Mouse (Mus musculus) retina, postnatal 7 days (tissue): ENCODE measurements around the gene Emp1.

Source experiments
- DNase-seq: peaks from one replicate; pipeline ENCODE4 v3.0.0-alpha.2; 2012; ENCODE audit warnings: low read depth, low spot score

Emp1 gene

DNA sequence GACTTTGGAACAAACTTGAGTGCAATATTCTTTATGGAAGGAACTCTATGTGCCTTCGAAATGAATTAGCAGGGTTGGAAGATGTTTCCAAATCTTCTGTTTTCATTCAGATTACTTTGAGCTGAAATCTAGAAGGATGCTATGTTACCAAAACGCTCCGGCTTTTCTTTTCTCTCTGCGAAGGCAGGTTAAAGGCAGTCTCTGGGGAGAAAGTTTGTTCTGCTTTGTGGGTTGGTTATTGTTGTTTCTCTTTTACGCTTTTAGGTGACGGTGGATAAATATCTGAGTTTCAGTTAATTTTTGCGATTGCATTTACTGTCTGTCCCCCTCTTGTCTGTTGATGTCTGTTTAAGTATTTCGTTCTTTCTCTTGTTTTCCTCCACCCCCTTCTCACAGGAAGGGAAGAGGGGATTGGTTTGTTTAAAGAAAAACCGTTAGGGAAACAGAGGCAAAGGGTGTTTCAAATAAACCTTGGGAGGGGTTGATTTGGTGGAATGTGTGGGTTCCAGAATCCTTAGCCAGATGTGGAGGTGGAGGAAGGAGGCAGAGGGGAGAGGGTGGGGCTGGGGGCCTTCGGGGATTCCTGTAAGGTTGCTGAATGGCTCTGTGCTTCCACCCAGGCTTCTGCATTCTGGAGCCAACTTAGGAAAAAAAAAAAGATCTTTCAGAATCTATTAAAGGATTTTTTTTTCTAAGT is 1.1 kb downstream of the Emp1 start:
- DNase-seq: no peak

DNA sequence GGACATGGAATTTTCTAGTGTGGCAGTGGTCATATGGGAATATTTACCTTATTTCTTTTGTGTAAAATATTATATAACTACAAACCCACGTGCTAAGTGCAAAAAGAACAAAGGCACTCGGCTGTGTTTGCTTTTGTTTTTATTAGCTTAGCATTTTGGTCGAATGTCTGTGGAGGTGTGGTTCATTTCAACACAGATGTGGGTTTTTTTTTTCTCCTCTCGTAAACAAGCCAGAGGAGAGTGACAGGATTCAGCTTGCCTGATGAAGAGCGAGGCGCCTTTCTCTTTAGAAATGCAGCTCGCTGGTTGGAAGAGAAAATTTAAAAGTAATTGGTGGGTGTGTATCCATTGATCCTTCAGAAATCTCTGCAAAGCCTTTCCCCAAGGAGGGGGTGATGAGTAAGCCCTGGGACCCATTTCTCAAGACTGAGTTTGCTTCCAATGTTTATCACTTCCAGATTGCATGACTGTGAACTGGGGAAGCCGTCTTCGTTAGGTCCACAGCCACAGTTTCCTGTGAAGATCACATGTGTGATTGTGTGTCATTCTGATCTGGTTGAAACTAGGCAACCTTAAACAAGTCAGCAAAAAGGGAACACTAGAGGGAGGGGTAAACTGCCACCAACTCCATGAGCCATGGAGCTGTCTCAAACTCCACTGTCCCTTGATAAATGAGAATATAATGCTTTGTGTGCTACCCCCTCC is 1.8 kb downstream of the Emp1 start:
- no peak for DNase-seq

DNA sequence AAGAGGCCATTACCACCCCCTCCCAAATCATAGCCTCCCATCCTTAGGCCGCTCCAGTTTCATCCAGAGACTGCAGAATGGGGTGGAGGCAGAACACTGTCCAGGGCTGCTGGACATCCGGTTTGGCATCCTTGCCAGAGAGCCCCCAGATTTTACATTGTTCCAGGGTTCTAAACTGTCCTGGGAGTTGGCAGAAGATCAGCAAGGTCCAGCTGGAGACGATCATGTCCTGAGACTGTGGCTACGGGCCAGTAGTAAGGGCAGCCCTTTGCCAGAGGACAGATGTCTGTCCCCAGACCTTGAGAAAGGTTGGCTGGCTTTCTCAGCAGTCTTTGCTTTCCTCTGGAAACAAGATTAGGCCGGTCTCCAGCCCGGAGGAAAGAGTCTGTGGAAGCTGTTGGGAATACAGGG is 2.6 kb downstream of the Emp1 start:
- no peak for DNase-seq

DNA sequence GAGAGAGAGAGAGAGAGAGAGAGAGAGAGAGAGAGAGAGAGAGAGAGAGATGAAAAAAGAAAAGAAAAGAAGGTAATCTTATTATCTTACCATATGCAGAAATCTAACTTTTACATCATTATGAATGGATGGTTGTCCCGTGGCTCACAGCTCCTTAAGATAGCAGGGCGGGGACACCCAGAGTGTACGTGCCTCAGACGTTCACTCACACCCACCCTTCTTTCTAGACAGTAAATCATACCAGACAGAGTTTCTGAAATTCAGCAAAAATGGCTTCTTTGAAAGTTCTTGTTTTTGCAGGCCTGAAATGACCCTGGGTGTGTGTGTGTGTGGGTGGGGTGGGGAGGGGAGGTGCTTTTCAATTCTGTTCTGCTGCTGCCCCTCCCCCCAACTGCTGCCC is 3.3 kb downstream of the Emp1 start:
- no peak for DNase-seq

DNA sequence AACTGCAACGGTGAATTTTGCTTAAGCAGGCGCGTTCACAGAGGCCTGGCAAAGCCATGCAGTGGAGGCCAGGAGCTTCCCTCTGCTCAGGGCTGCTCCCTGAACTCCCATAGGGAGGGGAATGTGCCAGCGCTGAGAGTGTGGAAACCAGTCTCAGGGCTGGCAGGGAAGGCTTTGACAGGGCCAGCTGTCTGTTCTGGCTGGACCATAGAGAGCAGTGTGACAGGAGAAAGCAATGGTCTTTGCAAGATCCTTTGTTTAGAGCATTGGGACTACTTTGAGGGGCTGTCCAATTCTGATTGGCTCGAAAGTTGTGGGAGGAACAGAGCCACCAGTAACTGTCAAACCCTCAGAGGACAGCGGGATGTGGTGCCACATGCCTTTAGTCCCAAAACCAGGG is 5.9 kb downstream of the Emp1 start:
- DNase-seq: no peak

DNA sequence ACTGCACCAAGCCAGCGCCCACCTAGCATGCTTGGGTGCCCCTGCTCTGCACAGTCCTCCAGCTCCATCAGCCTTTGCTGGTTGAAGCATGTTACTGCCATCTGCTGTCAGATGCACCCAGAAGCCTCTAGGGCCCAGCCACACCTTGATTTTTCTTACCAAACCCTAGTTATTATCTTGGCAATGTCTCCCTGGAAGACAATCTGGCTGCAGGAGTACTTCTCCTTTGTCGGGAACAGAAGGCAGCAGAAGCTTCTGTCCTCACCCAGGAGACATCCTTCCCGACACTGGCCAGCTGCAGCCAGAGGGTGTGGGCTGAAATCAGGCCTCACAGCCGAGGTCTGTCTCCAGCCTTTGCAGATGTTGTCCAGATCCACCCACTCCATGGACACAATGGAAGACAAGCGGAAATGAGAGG is 7.2 kb downstream of the Emp1 start:
- DNase-seq: no peak

DNA sequence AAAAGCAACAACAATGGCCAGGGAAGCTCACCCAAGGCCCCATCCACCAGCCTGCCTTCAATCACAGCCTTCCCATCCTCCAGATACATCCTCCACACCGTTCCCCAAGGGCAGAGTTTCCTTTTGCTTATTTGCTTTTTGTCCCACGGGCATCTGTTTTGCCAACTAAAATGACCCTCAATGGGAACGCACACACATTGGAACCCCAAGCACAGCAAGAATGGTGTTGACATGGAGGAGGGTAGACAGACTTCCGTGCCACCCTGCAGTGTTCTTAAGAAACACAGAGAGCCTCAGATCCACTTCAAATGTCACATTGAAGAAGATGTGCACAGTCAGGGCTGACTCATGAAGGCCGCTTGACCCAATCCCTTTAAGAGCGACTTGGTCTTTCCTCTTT is 8.6 kb downstream of the Emp1 start:
- DNase-seq: no peak

DNA sequence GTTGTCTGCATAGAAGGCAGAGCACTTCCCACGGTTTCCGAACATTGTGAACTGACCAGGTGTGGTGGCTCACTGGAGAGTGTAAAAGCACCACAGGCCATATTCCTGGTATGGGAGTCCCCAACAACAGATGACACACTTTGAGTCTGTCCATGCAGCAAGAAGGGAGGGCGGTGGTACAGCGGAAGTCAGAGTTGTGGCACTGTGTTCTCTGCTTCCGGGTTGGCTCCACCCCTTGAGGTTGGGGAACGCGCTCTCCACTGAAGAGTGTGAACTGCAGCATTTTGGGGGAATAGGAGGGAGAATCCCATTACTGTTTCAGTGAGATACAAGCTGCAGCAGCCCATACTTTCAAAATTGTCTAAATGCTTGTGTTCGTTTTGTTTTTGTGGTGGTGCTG is 11.0 kb downstream of the Emp1 start:
- no peak for DNase-seq

DNA sequence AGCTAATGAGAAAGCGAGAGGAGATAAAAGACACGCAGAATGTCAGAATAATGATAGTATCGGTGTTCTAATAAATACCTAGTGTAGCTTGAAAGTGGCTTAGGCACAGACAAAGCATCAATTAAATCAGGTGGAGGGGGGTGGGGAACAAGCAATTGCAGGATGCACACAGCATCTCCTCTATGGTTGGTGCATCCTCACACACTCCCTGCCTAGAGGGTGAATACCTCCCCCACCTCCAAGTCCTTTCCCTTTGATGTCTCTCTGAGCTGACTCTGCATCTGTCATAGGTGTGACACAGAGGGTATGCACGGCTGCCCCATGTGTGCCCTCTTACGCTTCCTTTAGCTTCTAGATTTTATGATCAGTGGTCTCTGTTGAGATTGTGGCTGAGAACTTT is 13.5 kb downstream of the Emp1 start:
- DNase-seq: no peak

DNA sequence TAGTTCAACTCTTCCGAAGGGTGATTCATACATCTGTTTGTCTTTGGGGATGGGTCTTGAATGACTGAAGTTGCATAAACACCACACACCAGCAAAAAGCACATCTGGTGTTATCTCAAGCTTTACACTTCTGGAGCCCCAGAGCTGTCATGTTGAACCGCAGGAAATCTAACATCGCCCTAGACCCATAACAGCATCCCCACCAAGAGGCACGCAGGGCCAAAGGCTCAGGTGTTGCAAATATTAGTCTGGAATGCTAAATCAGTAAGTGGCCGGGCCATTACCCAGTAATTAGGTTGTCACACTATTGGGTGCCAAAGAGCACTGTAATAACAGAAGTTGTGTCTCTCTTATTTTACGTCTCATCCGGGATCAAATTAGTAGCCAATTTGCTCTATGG is 13.9 kb downstream of the Emp1 start:
- no peak for DNase-seq

DNA sequence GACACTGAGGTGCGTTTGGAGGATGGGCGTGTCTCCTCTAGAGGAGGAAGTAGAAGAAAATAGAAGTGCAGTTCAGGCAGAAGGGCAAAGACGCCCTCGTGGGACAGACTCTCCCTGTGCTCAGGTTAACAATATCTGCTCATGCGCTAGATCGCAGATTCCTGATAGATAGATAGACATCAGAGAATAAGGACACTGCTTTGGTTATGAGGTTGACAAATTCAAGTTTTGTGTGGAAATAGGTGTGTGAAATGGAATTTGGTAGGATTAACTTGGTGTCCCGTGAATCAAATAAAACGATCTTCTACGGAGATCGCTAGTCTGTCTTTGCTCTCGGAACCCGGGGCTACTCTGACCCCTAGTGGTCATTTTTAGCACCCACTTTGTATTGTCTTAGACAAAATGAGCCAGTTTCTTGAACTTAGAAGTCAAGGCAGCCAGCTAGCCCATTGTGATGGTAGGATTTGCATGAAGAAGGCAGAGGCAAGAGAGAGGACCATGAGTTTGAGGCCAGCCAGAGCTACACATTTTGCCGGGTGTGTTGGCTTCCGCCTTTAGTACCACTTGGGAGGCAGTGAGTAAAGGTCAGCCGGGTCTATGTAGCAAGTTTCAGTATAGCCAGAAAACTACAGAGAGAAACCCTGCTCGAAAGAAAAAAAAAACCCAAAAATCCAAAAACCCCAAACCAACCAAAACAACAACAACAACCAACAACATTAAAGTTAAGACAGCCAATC is 15.4 kb downstream of the Emp1 start:
- peak; percentile 52 for DNase-seq

DNA sequence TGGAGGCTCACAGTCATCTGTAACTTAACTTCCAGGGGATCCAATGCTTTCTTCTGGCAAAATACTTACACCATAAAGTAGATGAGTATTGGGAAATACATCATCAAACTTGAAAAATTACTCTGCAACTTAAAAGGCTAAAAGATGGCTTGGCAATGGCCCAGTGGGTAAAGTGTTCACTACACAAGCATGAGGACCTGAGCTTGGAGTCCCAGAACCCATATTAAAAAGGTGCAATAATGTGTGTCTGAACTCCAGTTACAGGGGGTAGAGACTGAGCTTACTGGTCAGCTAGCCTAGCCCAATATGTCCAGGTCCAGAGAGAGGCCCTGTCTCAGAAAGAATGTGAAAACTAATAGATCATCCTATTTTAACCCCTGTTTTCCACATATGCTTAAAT is 21.6 kb downstream of the Emp1 start:
- no peak for DNase-seq

DNA sequence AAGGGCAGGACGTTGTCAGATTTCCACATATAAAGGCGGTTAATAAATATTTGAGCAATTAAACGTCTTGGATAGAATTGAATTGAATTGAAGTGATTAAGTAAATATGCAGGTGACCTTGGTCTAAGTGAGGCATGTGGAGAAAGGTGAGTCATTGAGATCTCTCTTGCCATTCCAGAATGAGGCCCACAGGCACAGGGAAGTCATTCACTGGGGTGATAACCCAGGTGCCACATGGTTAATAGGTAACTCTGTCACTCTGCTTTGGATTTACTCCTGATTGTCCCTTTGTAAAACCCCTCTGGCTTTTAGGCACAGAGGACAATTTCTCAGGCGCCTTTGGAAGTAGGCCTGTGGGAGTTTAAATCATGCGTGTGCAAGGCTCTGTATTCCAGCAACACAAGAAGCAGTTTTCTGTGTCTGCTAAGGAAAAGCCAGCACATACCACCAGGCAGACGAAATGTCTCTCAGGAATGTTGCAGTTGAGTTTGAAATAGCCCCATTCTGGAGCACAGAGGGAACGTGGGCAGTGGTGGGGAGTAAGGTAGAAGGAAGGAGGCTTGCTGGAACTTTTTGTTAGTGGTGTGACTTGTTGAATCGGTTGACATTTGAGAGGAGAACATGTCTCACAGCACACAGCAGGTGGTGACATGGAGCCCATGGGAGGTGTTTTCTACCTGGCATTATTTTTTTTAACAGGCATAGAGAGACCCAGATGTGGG is 23.6 kb downstream of the Emp1 start:
- no peak for DNase-seq

DNA sequence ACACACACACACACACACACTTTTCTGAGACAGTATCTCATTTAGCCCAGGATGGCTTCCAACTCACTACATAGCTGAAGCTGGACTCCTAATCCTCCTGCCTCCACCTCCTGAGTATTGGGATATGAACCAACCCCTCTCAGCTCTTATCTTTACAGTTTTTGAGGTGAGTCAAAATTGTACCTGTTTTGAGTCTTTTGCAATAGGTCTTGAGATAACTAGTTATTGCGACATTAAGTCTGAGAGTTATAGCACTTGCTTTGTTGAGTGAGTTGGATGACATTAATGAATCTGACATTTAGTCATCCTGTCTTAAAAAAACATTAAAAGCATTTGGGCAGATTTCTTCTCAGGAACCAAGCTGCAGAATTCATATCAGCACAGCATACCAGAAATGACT is 25.3 kb downstream of the Emp1 start:
- DNase-seq: no peak

DNA sequence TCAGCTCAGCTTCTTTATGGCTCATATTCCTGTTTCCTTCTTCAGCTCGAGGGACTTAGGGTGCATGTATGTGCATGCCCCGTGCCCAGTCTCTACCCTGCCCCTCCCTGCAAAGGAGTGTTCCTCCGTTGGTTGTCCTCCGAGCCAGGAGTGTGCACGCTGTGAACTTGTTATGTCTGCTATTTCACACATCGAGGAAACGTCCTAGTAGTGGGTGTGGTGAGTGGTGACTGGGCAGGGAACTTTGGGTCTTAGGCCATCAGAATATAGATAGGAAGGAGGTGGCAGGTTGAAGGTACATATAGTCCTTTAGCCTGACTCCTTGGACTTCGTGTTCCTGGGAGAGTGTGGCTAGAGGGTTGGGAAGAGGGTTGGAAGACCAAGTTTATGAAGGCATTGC is 26.4 kb downstream of the Emp1 start:
- no peak for DNase-seq

DNA sequence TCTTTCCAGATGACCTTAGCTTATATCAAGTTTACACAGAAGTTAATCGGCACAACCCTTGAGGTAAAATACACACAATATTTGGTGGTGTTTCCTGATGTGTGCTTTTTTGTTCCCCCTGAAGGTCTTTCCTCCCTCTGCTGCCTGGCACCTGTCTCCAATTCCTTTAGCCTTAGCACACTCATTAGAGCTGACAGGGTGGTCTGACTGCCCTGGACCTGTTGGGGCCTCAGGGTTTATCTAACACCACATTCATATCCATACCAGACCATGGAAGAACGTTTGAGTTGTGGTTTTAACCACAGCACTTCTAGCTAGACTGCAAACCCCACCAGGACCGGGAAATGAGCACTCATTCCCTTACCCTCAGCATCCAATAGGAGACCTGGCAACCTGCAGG is 28.1 kb downstream of the Emp1 start:
- no peak for DNase-seq

DNA sequence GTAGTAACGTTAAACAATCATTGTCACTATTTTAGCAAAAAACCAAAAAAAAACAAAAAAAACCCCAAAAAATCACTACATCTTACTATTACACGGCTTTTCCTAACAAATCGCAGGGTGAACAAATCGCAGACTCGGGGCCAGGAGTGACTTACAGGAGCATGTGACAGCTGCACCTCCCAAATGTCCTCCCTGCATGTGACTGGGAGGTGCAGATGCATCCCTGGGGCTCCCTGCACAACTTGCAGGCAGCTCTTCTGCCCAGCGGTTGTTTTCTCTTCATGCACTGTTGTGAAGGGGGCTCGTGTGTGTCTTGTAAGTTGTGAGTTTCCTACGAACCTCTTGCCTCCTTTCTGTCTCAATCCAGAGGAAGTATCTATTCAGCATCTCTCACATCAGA is 33.0 kb downstream of the Emp1 start:
- no peak for DNase-seq

DNA sequence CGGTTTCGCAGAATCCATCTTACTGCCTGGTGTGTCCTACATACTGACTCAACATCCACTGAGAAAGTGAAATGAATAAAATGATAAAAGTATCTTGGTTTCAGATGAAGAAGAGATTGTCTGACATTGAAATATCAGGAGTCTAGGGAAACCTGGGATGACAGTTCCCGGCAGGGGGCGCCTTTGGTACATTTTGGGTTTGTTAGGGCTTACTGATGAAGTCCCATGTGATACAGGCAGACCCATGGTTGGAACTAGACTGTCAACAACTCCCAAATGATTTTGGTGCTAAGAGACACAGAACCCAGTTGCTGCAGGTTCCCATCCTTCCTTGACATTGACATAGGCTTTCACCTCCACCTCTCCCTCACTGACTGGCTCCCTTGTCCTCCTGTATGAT is 34.7 kb downstream of the Emp1 start:
- DNase-seq: no peak

DNA sequence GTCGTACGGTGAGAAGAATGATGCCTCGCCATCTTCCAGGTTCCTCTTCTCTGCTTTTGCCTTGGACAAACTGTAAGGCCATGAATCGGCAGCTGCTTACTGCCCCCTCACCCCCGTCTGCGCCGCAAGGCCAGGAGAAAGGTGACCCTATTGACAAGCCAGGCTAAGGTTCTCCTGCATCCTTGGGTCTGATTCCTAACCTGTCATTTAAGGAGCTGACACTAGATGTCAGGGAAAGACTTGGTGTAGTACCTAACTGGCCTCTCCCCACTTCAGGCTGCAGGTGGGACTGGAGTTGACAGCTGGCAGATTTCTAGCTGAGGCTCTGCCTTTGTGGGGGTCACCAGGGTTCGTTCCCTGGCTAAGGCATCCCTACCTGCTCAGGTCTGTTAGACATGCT is 35.4 kb downstream of the Emp1 start:
- DNase-seq: no peak

DNA sequence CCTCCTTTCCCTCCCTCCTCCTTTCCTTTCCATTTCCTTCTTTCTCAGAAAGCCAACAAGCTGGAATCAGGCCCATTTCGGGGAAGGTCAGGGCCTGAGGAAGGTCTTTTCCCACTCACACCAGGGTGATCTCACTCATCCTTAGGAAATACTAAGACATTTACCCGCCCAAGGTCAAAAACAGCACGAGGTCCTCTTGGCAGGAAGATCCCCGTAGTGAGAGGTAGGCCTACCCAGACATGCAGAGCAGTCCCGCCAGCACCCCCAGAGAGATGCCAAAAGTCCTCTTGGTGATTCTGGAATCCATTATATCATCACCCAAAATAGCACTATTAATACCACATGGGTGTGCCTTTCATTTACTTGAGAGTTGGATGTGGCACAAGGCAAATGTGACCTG is 36.5 kb downstream of the Emp1 start:
- DNase-seq: no peak

DNA sequence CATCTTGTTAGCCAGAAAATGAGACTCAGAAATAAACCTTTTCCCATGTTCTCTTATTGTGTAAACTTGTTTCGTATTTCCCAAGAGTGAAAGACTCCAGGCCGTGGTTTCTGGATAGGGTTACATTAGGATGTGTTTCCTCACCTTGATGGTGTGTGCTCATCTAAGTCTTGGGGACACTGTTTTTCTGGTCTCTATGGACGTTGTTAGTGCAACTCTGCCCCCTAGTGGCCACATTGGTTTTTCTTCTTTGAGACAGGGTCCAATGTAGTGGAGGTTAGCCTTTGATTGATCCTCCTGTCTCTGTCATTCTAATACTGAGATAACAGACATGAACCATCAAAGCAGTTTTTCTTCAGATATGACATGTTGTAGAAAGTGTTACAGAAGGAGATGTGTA is 38.0 kb downstream of the Emp1 start:
- DNase-seq: peak; percentile 35

DNA sequence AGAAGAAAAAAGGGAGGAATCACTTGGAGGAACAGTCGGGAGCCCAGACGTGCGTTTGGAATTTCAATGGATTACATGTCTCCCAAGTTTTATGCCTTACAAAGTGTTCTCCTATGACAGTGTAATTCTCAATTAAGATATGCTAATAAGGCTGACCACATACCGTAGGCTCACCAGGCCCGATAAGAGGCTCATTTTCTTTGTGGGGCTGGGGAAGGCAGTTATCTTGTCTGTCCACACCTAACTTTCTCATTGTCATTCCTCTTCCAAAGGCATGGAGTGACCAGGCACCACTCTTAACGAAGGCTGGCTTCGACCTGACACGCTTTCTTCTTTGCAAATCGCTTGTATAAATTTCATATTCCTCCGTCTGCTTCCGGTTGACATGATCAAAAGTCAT is 42.7 kb downstream of the Emp1 start:
- no peak for DNase-seq
